Mouse (Mus musculus): ENCODE measurements around the gene Mrgprb5. TPM values are rescaled to one million over a fixed set of nuclear protein-coding genes. Genes with fewer than 3 reads are reported as not detected.
A peak's percentile ranks its signal among the peaks of the same experiment; 100 is the strongest.

Mrgprb5 gene
- polyA plus RNA-seq (2015; fragmentation: Nextera tagmentation; extraction: Ambion mirVana): not detected in 2 replicates

DNA sequence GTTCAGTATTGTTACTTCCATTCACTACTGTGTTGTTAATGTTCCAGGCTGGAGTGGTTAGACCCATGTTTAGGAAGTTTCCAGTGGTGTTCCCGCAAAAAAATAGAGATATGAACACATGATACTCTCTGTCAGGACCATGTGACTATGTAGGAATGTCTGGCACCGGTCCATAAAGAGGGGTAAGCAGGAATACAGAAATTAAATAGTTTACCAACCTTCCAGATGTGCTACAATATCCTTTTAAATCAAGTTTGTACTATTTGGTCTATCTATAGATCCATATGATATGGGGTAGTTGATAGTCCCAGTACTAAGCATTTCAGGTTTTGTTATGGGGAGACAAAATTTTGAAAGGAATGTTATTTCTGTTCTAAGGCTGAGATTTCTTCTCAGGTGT is at the start of gene Mrgprb5:
Gene Mrgprb5 (minus strand): TSS at position 101 of the 400 bp plus-strand sequence.
- H3K9me3 ChIP-seq (ENCODE audit: low read length): no peaks in the 10 kb centered on the region
- WGBS (ENCODE audit: insufficient replicate concordance): 62% methylated on average over 2 of the region's 2 CpGs
- TF ChIP-seq CTCF (IDR thresholded peaks at IDR 0.05; ENCODE audit: low read depth) (no peak), EP300 (IDR thresholded peaks at IDR 0.05; ENCODE audit: low read depth) (no peak)
- H3K4me2 ChIP-seq (ENCODE audit: low read depth, low read length): no peak within 1 kb of the TSS
- no peak within 1 kb of the TSS for H3K27ac ChIP-seq (ENCODE audit: low read depth)
- ATAC-seq: no peak
- H3K36me3 ChIP-seq (replicated peaks; ENCODE audit: insufficient read depth, low read length): no peaks in the 10 kb centered on the region
- H3K9ac ChIP-seq (replicated peaks): no peak within 1 kb of the TSS
- no peaks in the 10 kb centered on the region for H3K4me1 ChIP-seq (ENCODE audit: insufficient read depth)
- H3K27me3 ChIP-seq (ENCODE audit: insufficient read depth, low read length): no peaks in the 10 kb centered on the region
- no peak within 1 kb of the TSS for H3K4me3 ChIP-seq (ENCODE audit: low read depth, low read length)
- DNase-seq: no peak

DNA sequence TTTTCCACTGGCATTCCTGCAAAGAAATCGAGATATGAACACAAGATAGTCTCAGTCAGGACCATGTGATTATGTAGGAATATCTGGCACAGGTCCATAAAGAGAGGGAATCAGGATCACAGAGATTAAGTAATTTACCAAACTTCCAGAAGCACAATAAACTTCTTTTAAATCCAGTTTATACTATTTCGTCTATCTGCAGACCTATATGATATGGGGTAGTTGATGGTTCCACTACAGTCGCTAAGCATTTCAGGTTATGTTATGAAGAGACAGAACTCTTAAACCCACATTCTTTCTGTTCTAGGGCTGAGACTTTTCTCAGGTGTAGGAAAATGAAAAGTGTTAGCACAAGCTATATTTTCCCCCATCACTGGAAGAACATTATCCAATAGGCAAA is 30.4 kb upstream of the Mrgprb5 start, which contains the start of gene Mrgprb4:
Gene Mrgprb4 (minus strand): TSS at position 101 of the 400 bp plus-strand sequence.
- Histone ChIP-seq H3K9me3 (ENCODE audit: low read length) (no peaks in the 10 kb centered on the region), H3K4me1 (ENCODE audit: insufficient read depth) (no peaks in the 10 kb centered on the region), H3K4me2 (ENCODE audit: low read depth, low read length) (no peak within 1 kb of the TSS), H3K36me3 (replicated peaks; ENCODE audit: insufficient read depth, low read length) (no peaks in the 10 kb centered on the region), H3K27me3 (ENCODE audit: insufficient read depth, low read length) (no peaks in the 10 kb centered on the region), H3K9ac (replicated peaks) (no peak within 1 kb of the TSS), H3K27ac (ENCODE audit: low read depth) (no peak within 1 kb of the TSS), H3K4me3 (ENCODE audit: low read depth, low read length) (no peak within 1 kb of the TSS)
- ATAC-seq (no peak), DNase-seq (no peak)
- TF ChIP-seq CTCF (IDR thresholded peaks at IDR 0.05; ENCODE audit: low read depth) (no peak), EP300 (IDR thresholded peaks at IDR 0.05; ENCODE audit: low read depth) (no peak)
- 69% methylated on average over 3 of the region's 3 CpGs for WGBS (ENCODE audit: insufficient replicate concordance)

DNA sequence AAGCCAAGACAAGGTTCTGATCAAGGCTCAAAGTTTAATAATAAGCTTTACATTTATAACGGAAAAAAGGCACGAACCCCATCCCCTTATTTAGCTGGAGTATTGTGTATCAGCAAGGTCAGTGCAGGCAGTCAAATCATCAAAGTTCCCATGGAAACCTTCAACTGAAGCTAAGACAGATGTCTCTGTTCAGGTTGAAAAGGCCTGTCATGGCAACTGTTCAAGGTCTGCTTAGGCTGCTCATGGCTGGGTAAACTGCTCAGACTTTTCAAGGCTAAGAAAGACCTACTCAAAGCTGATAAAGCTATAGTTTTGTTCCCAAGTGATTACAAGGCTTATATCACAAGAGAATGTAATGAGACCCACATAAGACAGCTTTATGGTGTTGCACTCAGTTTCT is 1.3 kb downstream of the Mrgprb5 start:
- H3K9me3 ChIP-seq (ENCODE audit: low read length): no peaks in the 10 kb centered on the region
- no peak overlapping the region for H3K27ac ChIP-seq (ENCODE audit: low read depth)
- DNase-seq: no peak
- H3K4me3 ChIP-seq (ENCODE audit: low read depth, low read length): no peak overlapping the region
- no peaks in the 10 kb centered on the region for H3K4me1 ChIP-seq (ENCODE audit: insufficient read depth)
- 80% methylated on average over 2 of the region's 2 CpGs for WGBS (ENCODE audit: insufficient replicate concordance)
- no peaks in the 10 kb centered on the region for H3K27me3 ChIP-seq (ENCODE audit: insufficient read depth, low read length)
- ATAC-seq: no peak
- TF ChIP-seq CTCF (IDR thresholded peaks at IDR 0.05; ENCODE audit: low read depth): no peak
- H3K36me3 ChIP-seq (replicated peaks; ENCODE audit: insufficient read depth, low read length): no peaks in the 10 kb centered on the region
- H3K4me2 ChIP-seq (ENCODE audit: low read depth, low read length): no peak overlapping the region
- no peak overlapping the region for H3K9ac ChIP-seq (replicated peaks)

DNA sequence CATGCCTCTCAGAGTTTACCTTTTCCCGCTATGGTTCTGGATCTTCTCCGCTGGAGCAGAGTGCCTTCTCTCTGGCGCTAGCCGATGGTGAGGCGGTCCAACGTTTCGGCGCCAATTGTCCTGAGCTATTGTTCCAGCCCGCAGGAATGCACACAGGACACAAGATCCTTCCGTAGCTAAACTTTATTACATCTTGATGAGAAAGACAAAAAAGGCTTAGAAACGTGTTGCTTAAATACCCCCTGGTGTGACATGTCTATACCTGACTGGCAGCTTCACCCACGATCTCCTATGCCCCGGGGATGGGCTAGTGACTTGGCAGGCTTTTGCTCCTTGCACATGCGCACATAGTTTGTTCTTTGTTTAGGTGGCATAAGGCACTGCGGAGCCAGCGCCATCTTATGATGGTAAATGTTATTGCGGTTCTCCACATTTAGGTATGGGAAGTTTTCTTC is 30.5 kb downstream of the Mrgprb5 start:
- peak; percentile 48; the same call in 1 of the 2 replicates for ATAC-seq
- WGBS (ENCODE audit: insufficient replicate concordance): under 1% methylated on average over 17 of the region's 17 CpGs
- TF ChIP-seq EP300 (IDR thresholded peaks at IDR 0.05; ENCODE audit: low read depth): no peak
- TF ChIP-seq CTCF (IDR thresholded peaks at IDR 0.05; ENCODE audit: low read depth): peak; percentile 57

DNA sequence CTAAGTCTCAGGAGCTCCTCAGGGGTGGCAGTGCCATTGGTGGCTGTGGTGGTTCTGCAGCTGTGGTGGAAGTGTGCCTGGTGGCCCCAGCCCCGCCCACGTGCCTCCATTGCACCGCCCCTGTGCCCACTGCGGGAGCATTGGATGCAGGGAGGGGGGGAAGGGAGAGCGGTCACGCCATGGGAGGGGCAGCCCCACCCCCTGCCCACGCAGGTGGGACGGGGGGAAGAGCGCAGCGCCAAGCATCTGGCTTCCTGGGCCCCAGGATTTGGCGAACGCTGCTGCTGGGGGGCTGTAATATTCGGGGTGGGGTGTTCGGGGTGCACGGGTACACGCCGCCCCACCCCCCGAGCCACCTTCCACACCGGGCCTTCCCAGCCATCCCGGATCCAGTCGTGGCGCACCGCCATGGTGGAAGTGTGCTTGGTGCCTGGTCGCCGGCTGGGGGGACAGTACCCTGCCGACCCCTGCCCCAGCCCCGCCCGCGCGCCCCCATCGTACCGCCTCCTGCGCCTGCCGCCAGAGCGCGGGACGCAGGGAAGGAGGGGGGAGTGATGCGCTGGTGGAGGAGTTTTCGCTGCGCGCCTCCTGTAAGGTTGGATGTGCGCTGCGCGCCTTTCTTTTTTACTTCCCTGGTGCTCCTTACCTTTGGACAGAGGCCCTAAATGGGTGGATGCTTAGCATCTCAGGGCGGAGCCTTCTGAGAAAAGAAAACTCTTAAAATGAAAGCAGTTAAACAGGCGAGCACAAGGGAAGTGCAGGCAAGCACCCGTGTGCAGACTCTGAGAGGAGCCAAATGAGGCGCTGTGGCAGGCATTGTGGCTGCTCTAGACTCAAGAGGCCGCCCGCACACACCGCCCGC is 31.4 kb downstream of the Mrgprb5 start:
- Histone ChIP-seq H3K4me3 (ENCODE audit: low read depth, low read length) (peak overlapping the region; percentile 58), H3K27ac (ENCODE audit: low read depth) (no peak overlapping the region), H3K9ac (replicated peaks) (peak overlapping the region; percentile 33; the same call in 1 of the 2 replicates), H3K9me3 (ENCODE audit: low read length) (no peaks in the 10 kb centered on the region), H3K36me3 (replicated peaks; ENCODE audit: insufficient read depth, low read length) (no peaks in the 10 kb centered on the region), H3K4me1 (ENCODE audit: insufficient read depth) (no peaks in the 10 kb centered on the region), H3K27me3 (ENCODE audit: insufficient read depth, low read length) (no peaks in the 10 kb centered on the region), H3K4me2 (ENCODE audit: low read depth, low read length) (peak overlapping the region; percentile 85)
- TF ChIP-seq EP300 (IDR thresholded peaks at IDR 0.05; ENCODE audit: low read depth) (no peak), CTCF (IDR thresholded peaks at IDR 0.05; ENCODE audit: low read depth) (no peak)
- ATAC-seq (peak; percentile 82), DNase-seq (peak; percentile 56)
- 2% methylated on average over 47 of the region's 52 CpGs for WGBS (ENCODE audit: insufficient replicate concordance)

More for the DNA sequence above, 30.5 kb downstream of the Mrgprb5 start:
- no peaks in the 10 kb centered on the region for H3K9me3 ChIP-seq (ENCODE audit: low read length)
- peak overlapping the region; percentile 85 for H3K4me2 ChIP-seq (ENCODE audit: low read depth, low read length)
- H3K4me1 ChIP-seq (ENCODE audit: insufficient read depth): no peaks in the 10 kb centered on the region
- no peaks in the 10 kb centered on the region for H3K27me3 ChIP-seq (ENCODE audit: insufficient read depth, low read length)
- no peak overlapping the region for H3K27ac ChIP-seq (ENCODE audit: low read depth)
- H3K36me3 ChIP-seq (replicated peaks; ENCODE audit: insufficient read depth, low read length): no peaks in the 10 kb centered on the region
- peak overlapping the region; percentile 33; the same call in 1 of the 2 replicates for H3K9ac ChIP-seq (replicated peaks)
- peak overlapping the region; percentile 58 for H3K4me3 ChIP-seq (ENCODE audit: low read depth, low read length)
- peak; percentile 24 for DNase-seq

DNA sequence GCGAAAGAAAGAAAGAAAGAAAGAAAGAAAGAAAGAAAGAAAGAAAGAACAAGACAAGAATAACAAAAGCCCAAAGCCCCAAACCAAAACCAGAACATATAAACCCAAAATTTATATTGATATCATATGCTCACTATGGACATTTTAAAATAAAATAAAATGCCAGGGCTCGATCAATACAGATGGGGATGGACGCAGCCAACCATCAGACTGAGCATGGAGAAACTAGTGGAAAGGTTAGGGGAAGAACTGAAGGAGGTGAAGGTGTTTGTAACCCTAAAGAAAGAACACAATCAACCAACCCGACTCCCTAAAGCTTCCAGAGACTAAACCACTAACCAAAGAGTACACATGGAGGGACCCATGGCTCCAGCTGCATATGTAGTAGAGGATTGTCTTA is 36.1 kb downstream of the Mrgprb5 start:
- Histone ChIP-seq H3K4me1 (ENCODE audit: insufficient read depth) (no peaks in the 10 kb centered on the region), H3K27me3 (ENCODE audit: insufficient read depth, low read length) (no peaks in the 10 kb centered on the region), H3K27ac (ENCODE audit: low read depth) (no peak overlapping the region), H3K4me3 (ENCODE audit: low read depth, low read length) (no peak overlapping the region), H3K36me3 (replicated peaks; ENCODE audit: insufficient read depth, low read length) (no peaks in the 10 kb centered on the region), H3K9me3 (ENCODE audit: low read length) (no peaks in the 10 kb centered on the region), H3K4me2 (ENCODE audit: low read depth, low read length) (no peak overlapping the region), H3K9ac (replicated peaks) (no peak overlapping the region)
- TF ChIP-seq CTCF (IDR thresholded peaks at IDR 0.05; ENCODE audit: low read depth) (no peak), EP300 (IDR thresholded peaks at IDR 0.05; ENCODE audit: low read depth) (no peak)
- DNase-seq (no peak), ATAC-seq (no peak)
- 46% methylated on average over 4 of the region's 4 CpGs for WGBS (ENCODE audit: insufficient replicate concordance)

All from liver, postnatal 0 days (tissue).